Mouse (Mus musculus) cerebellum, postnatal 14 days (tissue): ENCODE measurements around the gene Gm4450.
"Not testable (repeated sequence)": the region's sequence is repeated elsewhere in the genome, so short reads cannot be mapped to it uniquely, and the experiment has no call there.

Source experiments
- DNase-seq, 2 experiments: peaks; one replicate each; pipeline ENCODE4 v3.0.0; 2021; ENCODE audit warnings: mixed read lengths in 2 of 2

The Gm4450 gene

GRCm38 (mm10) chr3:98457026-98457425, at the start of gene Gm4450:
Gene Gm4450, minus strand, starts transcription at chr3:98457126.
- not testable (repeated sequence) for DNase-seq

GRCm38 (mm10) chr3:98497401-98497800, 40.5 kb upstream of the Gm4450 start:
- DNase-seq: not testable (repeated sequence)

GRCm38 (mm10) chr3:98496762-98497161, 39.8 kb upstream of the Gm4450 start:
- not testable (repeated sequence) for DNase-seq

GRCm38 (mm10) chr3:98495055-98495454, 38.1 kb upstream of the Gm4450 start:
- not testable (repeated sequence) for DNase-seq

GRCm38 (mm10) chr3:98494184-98494583, 37.3 kb upstream of the Gm4450 start:
- DNase-seq: not testable (repeated sequence)

GRCm38 (mm10) chr3:98471499-98471898, 14.6 kb upstream of the Gm4450 start:
- DNase-seq: not testable (repeated sequence)

GRCm38 (mm10) chr3:98471057-98471456, 14.1 kb upstream of the Gm4450 start:
- DNase-seq: not testable (repeated sequence)

GRCm38 (mm10) chr3:98469323-98469722, 12.4 kb upstream of the Gm4450 start:
- DNase-seq: not testable (repeated sequence)

GRCm38 (mm10) chr3:98453786-98454185, 3.1 kb downstream of the Gm4450 start:
- not testable (repeated sequence) for DNase-seq

- not testable (repeated sequence) for DNase-seq
Measured at GRCm38 (mm10) chr3:98443924-98444323, 13.0 kb downstream of the Gm4450 start.

- DNase-seq: peak in 1 of 2 experiments; percentile 23
Measured at GRCm38 (mm10) chr3:98443149-98443779, 13.7 kb downstream of the Gm4450 start.

- not testable (repeated sequence) for DNase-seq
Measured at GRCm38 (mm10) chr3:98442245-98442644, 14.7 kb downstream of the Gm4450 start.

GRCm38 (mm10) chr3:98435030-98435429, 21.9 kb downstream of the Gm4450 start:
- DNase-seq: peak in 1 of 2 experiments; percentile 0

GRCm38 (mm10) chr3:98434088-98434816, 22.7 kb downstream of the Gm4450 start:
- peak; percentile 0 to 1 for DNase-seq

- peak; percentile 4 for DNase-seq
Measured at GRCm38 (mm10) chr3:98428928-98429525, 27.9 kb downstream of the Gm4450 start.

- no peak for DNase-seq
Measured at GRCm38 (mm10) chr3:98428449-98428775, 28.5 kb downstream of the Gm4450 start.

- peak; percentile 93 to 94 for DNase-seq
Measured at GRCm38 (mm10) chr3:98427600-98428448, 29.1 kb downstream of the Gm4450 start.

GRCm38 (mm10) chr3:98427260-98427599, 29.7 kb downstream of the Gm4450 start:
- DNase-seq: no peak

GRCm38 (mm10) chr3:98426749-98427148, 30.2 kb downstream of the Gm4450 start:
- no peak for DNase-seq

GRCm38 (mm10) chr3:98422926-98423325, 34.0 kb downstream of the Gm4450 start:
- no peak for DNase-seq

GRCm38 (mm10) chr3:98419786-98420070, 37.2 kb downstream of the Gm4450 start:
- peak; percentile 0 to 1 for DNase-seq

- no peak for DNase-seq
Measured at GRCm38 (mm10) chr3:98418991-98419785, 37.7 kb downstream of the Gm4450 start.
